ENCODE assay signal across 21 mouse cellular contexts in the genomic region with DNA sequence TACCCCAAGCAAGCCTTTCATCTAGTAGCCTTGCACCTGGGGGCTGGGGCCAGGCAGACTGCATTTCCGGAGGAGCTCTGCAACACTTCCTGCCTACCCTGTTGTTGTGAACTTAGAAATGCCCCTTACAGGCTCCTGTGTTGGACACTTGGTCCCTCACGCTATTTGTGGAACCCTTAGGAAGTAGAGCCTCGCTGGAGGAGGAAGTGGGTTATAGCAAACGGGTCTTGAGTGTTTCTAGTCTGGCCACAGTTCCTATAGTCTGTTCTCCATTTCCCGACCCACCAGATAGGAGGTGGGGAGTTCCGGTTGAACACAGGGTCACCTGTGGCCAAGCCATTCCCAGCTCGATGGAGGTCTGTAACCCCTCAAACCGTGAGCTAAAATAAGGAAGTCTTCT.
A peak's percentile ranks its signal among the peaks of the same experiment; 100 is the strongest.
DNase-seq lines count a peak whose midpoint lies in the region; ATAC-seq lines count a peak whose summit lies in the region.
"Had no signal": no experiment of that assay in that cellular context is flagged by ENCODE, and none has a peak within 500 bp of the region (broad histone marks: within the 10 kb centered on the region; RNA-seq: fewer than 3 reads in every experiment).

No protein-coding gene starts in this region.

- peaks cover 10% of the 10 kb centered on the region for H3K27me3 ChIP-seq in megakaryocyte, embryonic 14.5 days (replicated peaks)
- H3K27me3 ChIP-seq: hindbrain, embryonic 12.5 days had no signal

- H3K4me1 ChIP-seq in megakaryocyte, embryonic 14.5 days = peaks cover 53% of the 10 kb centered on the region
- H3K4me1 ChIP-seq: forebrain, embryonic 10.5 days; hindbrain, embryonic 12.5 days had no signal

- peaks cover 2% of the 10 kb centered on the region for H3K36me3 ChIP-seq in megakaryocyte, embryonic 14.5 days (replicated peaks; ENCODE audit: low read length)
- H3K36me3 ChIP-seq: embryonic facial prominence, embryonic 10.5 days; forebrain, embryonic 10.5 days; hindbrain, embryonic 12.5 days had no signal

- intact Hi-C loops in gastrocnemius, postnatal 36 days (cut with DNase I) = no loop called here

- peaks cover 13% of the 10 kb centered on the region for H3K9me3 ChIP-seq in megakaryocyte, embryonic 14.5 days
- H3K9me3 ChIP-seq: embryonic facial prominence, embryonic 10.5 days; forebrain, embryonic 10.5 days; hindbrain, embryonic 12.5 days had no signal

- DNase-seq in A20 (ENCODE audit: low read depth, low spot score) = peak; percentile 13
- DNase-seq in gastrocnemius, postnatal 36 days = no peak
- no peak for DNase-seq in layer of hippocampus, adult 8-10 months (ENCODE audit: low spot score in 2 of 2)
- DNase-seq: adrenal gland, postnatal 14 days; cerebellum, adult 11-12 months; cerebellum, adult 9-10 months; cerebellum, postnatal 25 days; heart, adult 2 months; heart, postnatal 36 days had no signal

- peak; percentile 82 for ATAC-seq in granulocyte monocyte progenitor cell, adult 5-6 weeks (replicated peaks; ENCODE audit: poor library complexity, severe bottlenecking)
- ATAC-seq in erythroblast, adult 5-6 weeks (replicated peaks; ENCODE audit: low FRiP score, poor library complexity, severe bottlenecking) = no peak
- ATAC-seq: activated CD4-positive, CD25-positive, alpha-beta regulatory T cell, adult 4 months; forebrain, embryonic 14.5 days; hindbrain, embryonic 16.5 days; inflammation-experienced regulatory T-cells, adult 6 months; Patski had no signal

- peak overlapping the region; percentile 7 for H3K4me3 ChIP-seq in megakaryocyte, embryonic 14.5 days (replicated peaks)
- H3K4me3 ChIP-seq: embryonic facial prominence, embryonic 10.5 days; erythroblast, embryonic 14.5 days; forebrain, embryonic 10.5 days; heart, adult 2 months; hindbrain, embryonic 12.5 days had no signal
